Mouse (Mus musculus) heart, adult 11 months (tissue): ENCODE measurements around the gene Rac2.
A peak's percentile ranks its signal among the peaks of the same experiment; 100 is the strongest.

Source experiments
- DNase-seq: peaks from one replicate; pipeline ENCODE4 v3.0.0; 2022

Gene Rac2

GRCm38 (mm10) chr15:78518221-78518620 is 54.4 kb downstream of the Rac2 start:
- peak; percentile 92 for DNase-seq

DNA sequence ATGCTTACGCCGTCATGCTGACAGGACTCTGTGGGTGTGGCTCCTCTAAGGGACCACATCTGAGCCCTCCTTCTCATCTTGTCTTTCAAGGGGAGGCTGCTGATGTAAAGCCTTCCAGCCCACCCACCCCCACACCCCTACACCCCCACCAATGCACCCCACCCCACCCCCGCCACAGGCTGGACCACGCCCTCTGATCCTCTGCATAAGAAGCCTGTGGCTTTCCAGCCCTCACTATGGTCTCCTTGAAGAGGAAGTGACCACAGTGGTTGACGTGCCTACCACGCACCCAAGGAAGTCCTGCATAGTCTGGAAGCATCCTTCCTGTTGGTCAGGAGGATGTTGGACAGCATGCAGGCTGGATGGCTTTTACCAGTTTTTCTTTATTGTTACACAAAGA is 56.8 kb downstream of the Rac2 start:
- peak; percentile 93 for DNase-seq

- DNase-seq, result peak; percentile 96
These were observed 58.0 kb downstream of the Rac2 start for GRCm38 (mm10) chr15:78514393-78515146.

DNA sequence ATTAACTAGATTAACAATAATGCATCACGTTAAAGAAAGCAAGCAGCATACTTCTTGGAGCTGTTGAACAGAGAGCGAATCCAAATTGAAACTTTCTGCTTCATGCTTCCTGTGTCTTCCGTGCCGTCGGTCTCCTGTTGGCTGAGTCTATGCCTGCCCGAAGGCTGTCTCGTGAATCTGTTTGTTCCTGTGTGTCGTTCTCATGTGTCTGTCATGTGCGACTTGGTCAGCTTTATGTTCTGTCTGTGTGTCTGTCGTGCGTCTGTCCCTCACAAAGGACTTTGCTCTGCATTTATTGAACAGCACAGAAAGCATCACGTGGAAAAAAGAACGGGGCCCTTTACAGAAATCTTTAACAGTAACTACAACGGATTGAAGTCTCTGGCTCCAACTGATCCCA is 59.6 kb downstream of the Rac2 start:
- no peak for DNase-seq

DNA sequence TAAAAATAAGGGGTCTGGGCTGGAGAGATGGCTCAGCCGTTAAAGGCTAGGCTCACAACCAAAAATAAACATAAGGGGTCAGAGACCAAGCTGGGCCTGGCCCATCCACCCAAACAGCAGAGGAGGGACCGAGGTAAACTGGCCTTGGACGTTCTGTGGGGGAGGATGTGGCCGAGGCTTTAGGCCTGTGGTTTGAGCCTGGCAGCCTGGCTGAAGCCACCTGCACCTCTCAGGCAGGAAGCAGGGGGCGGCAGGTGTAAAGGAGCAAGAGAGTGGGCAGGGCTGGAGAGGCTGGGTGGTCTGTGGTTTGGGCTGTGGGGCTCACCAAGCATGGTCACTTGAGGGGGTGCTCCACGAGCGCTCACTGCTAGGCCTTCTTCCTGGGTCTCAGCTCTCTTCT is 60.6 kb downstream of the Rac2 start:
- DNase-seq, result no peak

DNA sequence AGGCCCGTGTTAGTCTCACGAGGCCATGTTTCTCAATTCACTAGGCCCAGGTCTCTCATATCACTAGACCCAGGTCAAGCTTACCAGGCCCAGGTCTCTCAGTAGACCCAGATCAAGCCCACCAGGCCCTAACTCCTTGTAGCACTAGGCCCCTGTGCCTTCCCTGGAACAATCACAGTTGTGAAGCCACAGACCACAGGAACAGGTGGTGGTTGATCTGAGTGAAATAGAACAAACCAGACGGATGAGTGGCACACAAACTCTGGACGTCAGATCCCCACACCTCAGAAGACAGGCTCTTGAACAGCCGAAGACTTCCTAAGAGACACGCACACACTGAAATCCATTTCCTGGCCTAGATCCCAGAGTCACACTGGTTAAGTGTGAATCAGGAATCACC is 61.8 kb downstream of the Rac2 start:
- DNase-seq, result no peak

DNA sequence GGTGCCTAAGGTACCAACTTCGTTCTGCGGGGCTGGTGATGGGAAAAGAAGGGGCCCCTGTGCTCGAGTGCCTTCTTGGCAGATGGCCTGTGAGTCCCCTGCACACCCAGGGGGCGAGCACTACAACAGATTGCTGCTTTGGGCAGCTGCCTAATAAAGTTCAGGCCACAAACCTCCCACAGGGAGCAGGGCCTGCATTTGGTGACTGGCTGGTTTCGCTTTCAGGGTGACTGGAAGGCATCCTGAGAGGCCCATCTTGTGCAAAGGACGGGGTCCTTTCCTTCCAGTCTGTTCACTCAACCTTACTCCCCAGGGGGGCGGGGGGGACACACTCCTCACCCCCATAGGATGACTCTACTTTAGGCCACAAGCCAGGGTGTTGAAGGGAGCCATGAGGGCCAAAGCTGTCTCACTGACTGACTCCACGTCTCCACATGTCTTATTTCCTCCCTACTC is 62.4 kb downstream of the Rac2 start:
- no peak for DNase-seq

GRCm38 (mm10) chr15:78509297-78509899 is 63.2 kb downstream of the Rac2 start:
- no peak for DNase-seq
